13 mouse cellular contexts compared by ENCODE assay signal in the genomic region with DNA sequence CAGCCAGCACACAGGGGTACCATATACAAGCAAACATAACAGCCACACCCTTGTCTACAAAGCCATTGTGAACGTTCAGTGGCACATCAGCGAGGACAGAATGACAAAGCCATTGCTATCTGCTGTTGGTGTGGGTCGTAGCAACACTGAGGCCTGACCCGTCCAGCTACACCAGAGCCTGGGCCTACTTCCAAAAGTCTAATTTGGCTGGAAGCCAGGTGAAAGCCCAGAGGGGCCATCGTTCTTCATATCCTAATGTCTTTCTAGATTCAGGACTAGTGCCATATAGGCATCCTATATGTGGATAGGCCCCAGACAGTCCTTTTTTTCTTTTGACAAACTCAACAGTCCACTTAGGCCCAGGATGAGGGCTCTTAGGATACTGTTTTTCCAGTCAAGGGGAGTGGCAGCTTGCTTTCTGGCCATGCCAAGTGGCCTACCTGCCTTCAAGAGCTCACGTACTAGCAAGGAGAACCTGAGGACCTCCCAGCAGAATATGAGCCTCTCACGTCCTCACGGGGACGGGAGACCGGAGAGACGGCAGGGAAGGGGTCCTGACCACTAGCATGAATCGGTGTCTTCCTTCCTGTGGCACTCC.
DNase-seq lines count a peak whose midpoint lies in the region.
"Had no signal": no experiment of that assay in that cellular context is flagged by ENCODE, and none has a peak within 500 bp of the region (broad histone marks: within the 10 kb centered on the region; RNA-seq: fewer than 3 reads in every experiment).

No protein-coding gene starts in this region.

- peak; percentile 45 to 55 for DNase-seq in cerebellum, adult 18-20 months
- no peak for DNase-seq in cerebellum, adult 9-11 months
- peak; percentile 57 for DNase-seq in kidney, postnatal 10 days
- DNase-seq in kidney, adult 9 months, result no peak
- DNase-seq in cerebellum, postnatal 36 days, result peak; percentile 43 to 49
- peak; percentile 14 for DNase-seq in lung, postnatal 25 days (ENCODE audit: low spot score)
- DNase-seq in thymus, postnatal 0 days (ENCODE audit: low spot score), result no peak
- DNase-seq: adrenal gland, adult 8-10 months; gastrocnemius, adult 2 months; heart, adult 11 months; liver; liver, postnatal 0 days; thymus, postnatal 25 days had no signal

Comparison
In these comparisons a context has a peak if more than half of its experiments do, and no peak if none do; other contexts are left out.
1. DNase-seq: peak in cerebellum, adult 18-20 months (2 of 2), kidney, postnatal 10 days (single experiment), cerebellum, postnatal 36 days (2 of 2) and lung, postnatal 25 days (single experiment); none in cerebellum, adult 9-11 months (single experiment), kidney, adult 9 months (single experiment) and thymus, postnatal 0 days (single experiment).